Mouse (Mus musculus) bone marrow, adult 2 months (tissue): ENCODE data around the gene Slc8a2.

Experiments
- CTCF ChIP-seq: fragments of 200-500 bp; IDR thresholded peaks from 2 replicates; pipeline ENCODE4 v1.5.1; 2011; ENCODE audit warnings: low read length, control low read depth; ENCODE audit not compliant: control insufficient read depth, insufficient read depth
- POLR2A ChIP-seq: fragments of 200-500 bp; IDR thresholded peaks from 2 replicates; pipeline ENCODE4 v1.6.1; 2011; ENCODE audit warnings: low read depth, mild to moderate bottlenecking, control low read depth, low read length, borderline replicate concordance; ENCODE audit not compliant: control insufficient read depth

- TF ChIP-seq CTCF (no peak), POLR2A (no peak)
Measured at GRCm38 (mm10) chr7:16103760-16104159, 25.9 kb upstream of the Slc8a2 start.
